Mouse (Mus musculus) stomach, postnatal 0 days (tissue): ENCODE measurements at regions not wholly inside any gene's neighbourhood (a gene's known extent, or its start where the extent isn't known, plus 50 kb on each side); places are given as distances from the start of the nearest gene placed in this dataset.

Experiments used
- ATAC-seq: fragments of 200-750 bp; cut with Nextera tagmentation; 2 replicates; pipeline ENCODE4 v1.8.0; 2017; ENCODE audit not compliant: low FRiP score, low TSS enrichment
- DNase-seq: peaks from one replicate; pipeline ENCODE4 v3.0.0-alpha.2; 2016; ENCODE audit warnings: low spot score
- H3K27ac ChIP-seq: fragments of 300-500 bp; sonication (generic); replicated peaks from 2 replicates; pipeline ENCODE4 v1.5.1; 2014; ENCODE audit warnings: mild to moderate bottlenecking, control low read depth
- H3K27me3 ChIP-seq: fragments of 300-500 bp; sonication (generic); 2 replicates; pipeline ENCODE4 v1.6.1; 2014; ENCODE audit warnings: low read length; ENCODE audit not compliant: control insufficient read depth, insufficient read depth
- H3K36me3 ChIP-seq: fragments of 300-500 bp; sonication (generic); 2 replicates; pipeline ENCODE4 v1.6.1; 2014; ENCODE audit warnings: low read length, mixed read lengths; ENCODE audit not compliant: control insufficient read depth, insufficient read depth
- H3K4me1 ChIP-seq: fragments of 300-500 bp; sonication (generic); replicated peaks from 2 replicates; pipeline ENCODE4 v1.6.1; 2014; ENCODE audit warnings: antibody characterized with exemption; ENCODE audit not compliant: control insufficient read depth, insufficient read depth
- H3K4me2 ChIP-seq: fragments of 300-500 bp; sonication (generic); replicated peaks from 2 replicates; pipeline ENCODE4 v1.6.1; 2014; ENCODE audit warnings: low read depth, mild to moderate bottlenecking, control low read depth, moderate library complexity
- H3K4me3 ChIP-seq: fragments of 300-500 bp; sonication (generic); 2 replicates; pipeline ENCODE4 v1.5.1; 2014; ENCODE audit warnings: low read depth, low read length, control low read depth
- H3K9ac ChIP-seq: fragments of 300-500 bp; sonication (generic); 2 replicates; pipeline ENCODE4 v1.6.1; 2014; ENCODE audit warnings: mild to moderate bottlenecking, low read length, control low read depth, mixed read lengths
- H3K9me3 ChIP-seq: fragments of 300-500 bp; sonication (generic); 2 replicates; pipeline ENCODE4 v1.6.1; 2016; ENCODE audit warnings: low read length; ENCODE audit not compliant: control insufficient read depth
- CTCF ChIP-seq: IDR thresholded peaks from 2 replicates; pipeline ENCODE4 v1.5.1; 2016; ENCODE audit warnings: antibody characterized with exemption, low read depth, mild to moderate bottlenecking, moderate library complexity
- EP300 ChIP-seq: optimal IDR thresholded peaks from 2 replicates; pipeline ENCODE3; 2016; ENCODE audit warnings: antibody characterized with exemption
- WGBS: fragments of 180-500 bp; shearing (Covaris S2); extraction: QIAGEN DNeasy Blood & Tissue Kit; methylation state at CpG from one replicate; pipeline ENCODE4 v1.1.7; 2014; 5-methylcytosine and 5-hydroxymethylcytosine counted together

GRCm38 (mm10) chr4:78785378-78785774 lies 573.6 kb upstream of the Ptprd start:
- H3K27me3 ChIP-seq = no peaks in the 10 kb centered on the region
- no peak overlapping the region for H3K9ac ChIP-seq
- no peak for DNase-seq
- H3K36me3 ChIP-seq = no peaks in the 10 kb centered on the region
- H3K4me3 ChIP-seq = no peak overlapping the region
- TF ChIP-seq EP300 (no peak), CTCF (no peak)
- no peaks in the 10 kb centered on the region for H3K9me3 ChIP-seq
- H3K4me1 ChIP-seq = no peaks in the 10 kb centered on the region
- WGBS = 34% methylated on average over 1 of the region's 1 CpGs
- H3K4me2 ChIP-seq = no peak overlapping the region
- ATAC-seq = no peak
- no peak overlapping the region for H3K27ac ChIP-seq

- Histone ChIP-seq H3K9me3 (no peaks in the 10 kb centered on the region), H3K9ac (no peak overlapping the region), H3K36me3 (no peaks in the 10 kb centered on the region), H3K4me2 (no peak overlapping the region), H3K4me1 (no peaks in the 10 kb centered on the region), H3K27ac (no peak overlapping the region), H3K4me3 (no peak overlapping the region), H3K27me3 (no peaks in the 10 kb centered on the region)
- TF ChIP-seq EP300 (no peak), CTCF (no peak)
- WGBS = 33% methylated on average over 1 of the region's 1 CpGs
- DNase-seq (no peak), ATAC-seq (no peak)
These were observed 573.1 kb upstream of the Ptprd start for GRCm38 (mm10) chr4:78784675-78785377.

GRCm38 (mm10) chr4:78784036-78784435 lies 572.3 kb upstream of the Ptprd start:
- Histone ChIP-seq H3K27me3 (no peaks in the 10 kb centered on the region), H3K9me3 (no peaks in the 10 kb centered on the region), H3K9ac (no peak overlapping the region), H3K36me3 (no peaks in the 10 kb centered on the region), H3K4me1 (no peaks in the 10 kb centered on the region), H3K27ac (no peak overlapping the region), H3K4me3 (no peak overlapping the region), H3K4me2 (no peak overlapping the region)
- ATAC-seq (peak; percentile 81), DNase-seq (peak; percentile 17)
- 19% methylated on average over 1 of the region's 1 CpGs for WGBS
- TF ChIP-seq CTCF = no peak
- no peak for TF ChIP-seq EP300

DNA sequence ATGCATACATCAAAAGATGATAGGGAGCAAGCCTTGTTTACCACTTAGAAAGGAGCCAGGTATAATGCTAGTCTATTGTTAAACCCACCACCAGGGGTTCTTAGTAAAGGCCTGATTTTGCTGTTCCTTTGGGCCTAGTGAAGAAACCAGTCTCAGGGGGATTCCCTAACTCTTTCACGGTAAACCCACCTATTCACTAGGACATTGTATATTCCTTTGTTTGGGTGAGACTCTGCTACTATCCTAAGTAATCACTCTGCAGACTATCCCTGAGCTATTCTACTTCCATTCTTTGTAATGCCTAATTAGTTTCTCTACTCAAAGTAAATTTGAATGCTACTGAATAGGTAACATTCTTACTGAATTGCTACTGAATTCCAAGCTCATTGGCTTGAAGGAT lies 571.0 kb upstream of the Ptprd start:
- DNase-seq (no peak), ATAC-seq (no peak)
- 71% methylated on average over 1 of the region's 1 CpGs for WGBS
- H3K36me3 ChIP-seq = no peaks in the 10 kb centered on the region
- H3K9me3 ChIP-seq = no peaks in the 10 kb centered on the region
- H3K4me1 ChIP-seq = no peaks in the 10 kb centered on the region
- no peak overlapping the region for H3K27ac ChIP-seq
- no peak overlapping the region for H3K4me3 ChIP-seq
- no peaks in the 10 kb centered on the region for H3K27me3 ChIP-seq
- no peak overlapping the region for H3K9ac ChIP-seq
- H3K4me2 ChIP-seq = no peak overlapping the region
- TF ChIP-seq CTCF = no peak
- no peak for TF ChIP-seq EP300

- no peak overlapping the region for H3K27ac ChIP-seq
- TF ChIP-seq EP300 (no peak), CTCF (no peak)
- DNase-seq (no peak), ATAC-seq (no peak)
- no peak overlapping the region for H3K9ac ChIP-seq
- WGBS = 90% methylated on average over 13 of the region's 13 CpGs
- H3K36me3 ChIP-seq = no peaks in the 10 kb centered on the region
- no peaks in the 10 kb centered on the region for H3K4me1 ChIP-seq
- H3K4me3 ChIP-seq = no peak overlapping the region
- H3K9me3 ChIP-seq = no peaks in the 10 kb centered on the region
- no peaks in the 10 kb centered on the region for H3K27me3 ChIP-seq
- no peak overlapping the region for H3K4me2 ChIP-seq
These were observed 562.1 kb upstream of the Ptprd start for GRCm38 (mm10) chr4:78773867-78774266.

- no peaks in the 10 kb centered on the region for H3K27me3 ChIP-seq
- DNase-seq (no peak), ATAC-seq (no peak)
- H3K27ac ChIP-seq = no peak overlapping the region
- TF ChIP-seq CTCF = no peak
- no peak for TF ChIP-seq EP300
- H3K36me3 ChIP-seq = no peaks in the 10 kb centered on the region
- WGBS = 78% methylated on average over 1 of the region's 1 CpGs
- no peak overlapping the region for H3K4me3 ChIP-seq
- H3K9me3 ChIP-seq = no peaks in the 10 kb centered on the region
- no peak overlapping the region for H3K9ac ChIP-seq
- H3K4me1 ChIP-seq = no peaks in the 10 kb centered on the region
- no peak overlapping the region for H3K4me2 ChIP-seq
These were observed 524.3 kb upstream of the Ptprd start for GRCm38 (mm10) chr4:78736026-78736425.
